Mouse (Mus musculus): ENCODE measurements at regions not wholly inside any gene's neighbourhood (a gene's known extent, or its start where the extent isn't known, plus 50 kb on each side); places are given as distances from the start of the nearest gene placed in this dataset.
A peak's percentile ranks its signal among the peaks of the same experiment; 100 is the strongest.

DNA sequence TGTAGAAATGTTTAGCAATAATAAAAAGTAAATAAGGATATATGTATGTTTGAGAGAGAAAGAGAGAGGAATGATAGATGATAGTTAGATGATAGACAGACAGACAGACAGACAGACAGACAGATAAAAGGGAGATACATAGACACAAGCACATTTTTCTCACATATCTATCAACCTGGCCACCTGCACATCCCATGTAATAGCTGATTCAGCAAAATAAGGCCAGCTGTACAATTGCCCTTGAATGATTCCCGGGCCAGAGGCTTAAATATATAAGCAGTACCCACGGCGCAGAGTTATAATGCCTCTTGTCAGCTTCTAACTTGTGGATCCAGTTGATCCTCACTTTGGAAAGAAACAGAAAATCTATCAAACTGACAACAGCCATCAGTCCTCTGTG lies 178.5 kb downstream of the Tmem114 start:
- Histone ChIP-seq H3K4me1 (replicated peaks; ENCODE audit: control insufficient read depth, insufficient read depth, low read length) (no peaks in the 10 kb centered on the region), H3K9me3 (ENCODE audit: control insufficient read depth, low read length) (no peaks in the 10 kb centered on the region), H3K27me3 (replicated peaks; ENCODE audit: control insufficient read depth, insufficient read depth, low read length) (no peaks in the 10 kb centered on the region), H3K4me2 (ENCODE audit: low read length) (no peak overlapping the region), H3K9ac (ENCODE audit: low read length) (no peak overlapping the region), H3K36me3 (ENCODE audit: control insufficient read depth, insufficient read depth, low read length) (no peaks in the 10 kb centered on the region), H3K4me3 (ENCODE audit: low read depth, low read length) (no peak overlapping the region), H3K27ac (ENCODE audit: low read depth) (no peak overlapping the region)
- DNase-seq (ENCODE audit: low spot score) (no peak), ATAC-seq (replicated peaks; ENCODE audit: low FRiP score, low TSS enrichment, low read depth) (no peak)
- 81% methylated on average over 3 of the region's 3 CpGs for WGBS

- no peaks in the 10 kb centered on the region for H3K9me3 ChIP-seq (ENCODE audit: control insufficient read depth, low read length)
- DNase-seq (ENCODE audit: low spot score) (no peak), ATAC-seq (replicated peaks; ENCODE audit: low FRiP score, low TSS enrichment, low read depth) (no peak)
- no peaks in the 10 kb centered on the region for H3K4me1 ChIP-seq (replicated peaks; ENCODE audit: control insufficient read depth, insufficient read depth, low read length)
- no peak overlapping the region for H3K9ac ChIP-seq (ENCODE audit: low read length)
- 77% methylated on average over 3 of the region's 3 CpGs for WGBS
- H3K36me3 ChIP-seq (ENCODE audit: control insufficient read depth, insufficient read depth, low read length), result no peaks in the 10 kb centered on the region
- no peak overlapping the region for H3K27ac ChIP-seq (ENCODE audit: low read depth)
- no peak overlapping the region for H3K4me2 ChIP-seq (ENCODE audit: low read length)
- H3K4me3 ChIP-seq (ENCODE audit: low read depth, low read length), result no peak overlapping the region
- H3K27me3 ChIP-seq (replicated peaks; ENCODE audit: control insufficient read depth, insufficient read depth, low read length), result no peaks in the 10 kb centered on the region
Observed at GRCm38 (mm10) chr16:8245612-8246011, 179.3 kb downstream of the Tmem114 start.

DNA sequence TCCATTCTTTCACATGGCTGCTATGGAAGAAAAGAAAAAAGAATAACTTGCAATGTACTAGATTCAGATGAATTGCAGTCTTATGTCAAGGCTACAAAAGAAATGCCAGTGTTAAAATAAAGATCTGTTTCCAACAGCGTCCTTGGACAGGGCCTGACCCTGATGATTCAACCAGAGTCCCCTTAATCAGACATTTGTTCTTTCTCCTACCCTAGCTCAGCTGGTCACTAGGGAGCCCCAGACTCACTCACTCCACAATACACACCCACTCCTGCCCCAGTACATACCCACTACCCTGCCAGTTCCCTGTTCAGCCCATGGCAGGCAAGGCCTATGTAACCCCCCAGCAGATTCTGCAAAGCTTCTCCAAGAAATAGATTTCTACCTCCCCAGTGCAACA lies 190.6 kb downstream of the Tmem114 start:
- no peak overlapping the region for H3K4me3 ChIP-seq (ENCODE audit: low read depth, low read length)
- no peaks in the 10 kb centered on the region for H3K27me3 ChIP-seq (replicated peaks; ENCODE audit: control insufficient read depth, insufficient read depth, low read length)
- ATAC-seq (replicated peaks; ENCODE audit: low FRiP score, low TSS enrichment, low read depth) (no peak), DNase-seq (ENCODE audit: low spot score) (no peak)
- no peak overlapping the region for H3K9ac ChIP-seq (ENCODE audit: low read length)
- H3K27ac ChIP-seq (ENCODE audit: low read depth), result no peak overlapping the region
- no peaks in the 10 kb centered on the region for H3K4me1 ChIP-seq (replicated peaks; ENCODE audit: control insufficient read depth, insufficient read depth, low read length)
- no peaks in the 10 kb centered on the region for H3K36me3 ChIP-seq (ENCODE audit: control insufficient read depth, insufficient read depth, low read length)
- WGBS, result 35% methylated on average over 1 of the region's 1 CpGs
- no peak overlapping the region for H3K4me2 ChIP-seq (ENCODE audit: low read length)
- no peaks in the 10 kb centered on the region for H3K9me3 ChIP-seq (ENCODE audit: control insufficient read depth, low read length)

DNA sequence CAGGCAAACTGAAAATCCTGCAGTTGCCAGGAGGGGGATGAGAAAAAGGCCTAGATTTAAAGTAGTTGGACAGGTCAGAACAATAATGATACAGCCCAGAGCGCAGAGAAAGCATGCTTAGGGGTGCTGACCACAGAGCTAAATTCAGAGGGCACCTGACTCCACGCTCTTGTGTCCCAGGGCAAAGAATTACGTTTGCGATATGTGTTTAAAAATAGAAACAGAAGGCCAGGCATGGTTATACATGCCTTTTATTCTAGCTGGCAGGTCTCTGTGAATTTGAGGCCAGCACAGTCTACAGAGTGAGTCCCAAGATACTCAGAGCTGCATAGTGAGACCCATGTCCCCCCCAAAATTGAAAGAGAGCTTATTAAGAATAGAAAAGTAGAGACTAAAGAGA lies 192.9 kb downstream of the Tmem114 start:
- Histone ChIP-seq H3K9me3 (ENCODE audit: control insufficient read depth, low read length) (no peaks in the 10 kb centered on the region), H3K4me2 (ENCODE audit: low read length) (no peak overlapping the region), H3K4me1 (replicated peaks; ENCODE audit: control insufficient read depth, insufficient read depth, low read length) (0 out of 2 replicates have a peak, but pooled peaks cover 4% of the 10 kb centered on the region), H3K27ac (ENCODE audit: low read depth) (no peak overlapping the region), H3K36me3 (ENCODE audit: control insufficient read depth, insufficient read depth, low read length) (no peaks in the 10 kb centered on the region), H3K9ac (ENCODE audit: low read length) (no peak overlapping the region), H3K4me3 (ENCODE audit: low read depth, low read length) (no peak overlapping the region), H3K27me3 (replicated peaks; ENCODE audit: control insufficient read depth, insufficient read depth, low read length) (no peaks in the 10 kb centered on the region)
- ATAC-seq (replicated peaks; ENCODE audit: low FRiP score, low TSS enrichment, low read depth) (no peak), DNase-seq (ENCODE audit: low spot score) (no peak)
- 62% methylated on average over 4 of the region's 4 CpGs for WGBS

GRCm38 (mm10) chr16:8223625-8224300 lies 201.2 kb downstream of the Tmem114 start:
- ATAC-seq (replicated peaks; ENCODE audit: low FRiP score, low TSS enrichment, low read depth) (no peak), DNase-seq (ENCODE audit: low spot score) (no peak)
- no peak overlapping the region for H3K4me2 ChIP-seq (ENCODE audit: low read length)
- WGBS, result 25% methylated on average over 10 of the region's 10 CpGs
- 0 out of 2 replicates have a peak, but pooled peaks cover 2% of the 10 kb centered on the region for H3K4me1 ChIP-seq (replicated peaks; ENCODE audit: control insufficient read depth, insufficient read depth, low read length)
- no peak overlapping the region for H3K9ac ChIP-seq (ENCODE audit: low read length)
- no peak overlapping the region for H3K4me3 ChIP-seq (ENCODE audit: low read depth, low read length)
- H3K27me3 ChIP-seq (replicated peaks; ENCODE audit: control insufficient read depth, insufficient read depth, low read length), result no peaks in the 10 kb centered on the region
- H3K9me3 ChIP-seq (ENCODE audit: control insufficient read depth, low read length), result no peaks in the 10 kb centered on the region
- no peaks in the 10 kb centered on the region for H3K36me3 ChIP-seq (ENCODE audit: control insufficient read depth, insufficient read depth, low read length)
- H3K27ac ChIP-seq (ENCODE audit: low read depth), result no peak overlapping the region

DNA sequence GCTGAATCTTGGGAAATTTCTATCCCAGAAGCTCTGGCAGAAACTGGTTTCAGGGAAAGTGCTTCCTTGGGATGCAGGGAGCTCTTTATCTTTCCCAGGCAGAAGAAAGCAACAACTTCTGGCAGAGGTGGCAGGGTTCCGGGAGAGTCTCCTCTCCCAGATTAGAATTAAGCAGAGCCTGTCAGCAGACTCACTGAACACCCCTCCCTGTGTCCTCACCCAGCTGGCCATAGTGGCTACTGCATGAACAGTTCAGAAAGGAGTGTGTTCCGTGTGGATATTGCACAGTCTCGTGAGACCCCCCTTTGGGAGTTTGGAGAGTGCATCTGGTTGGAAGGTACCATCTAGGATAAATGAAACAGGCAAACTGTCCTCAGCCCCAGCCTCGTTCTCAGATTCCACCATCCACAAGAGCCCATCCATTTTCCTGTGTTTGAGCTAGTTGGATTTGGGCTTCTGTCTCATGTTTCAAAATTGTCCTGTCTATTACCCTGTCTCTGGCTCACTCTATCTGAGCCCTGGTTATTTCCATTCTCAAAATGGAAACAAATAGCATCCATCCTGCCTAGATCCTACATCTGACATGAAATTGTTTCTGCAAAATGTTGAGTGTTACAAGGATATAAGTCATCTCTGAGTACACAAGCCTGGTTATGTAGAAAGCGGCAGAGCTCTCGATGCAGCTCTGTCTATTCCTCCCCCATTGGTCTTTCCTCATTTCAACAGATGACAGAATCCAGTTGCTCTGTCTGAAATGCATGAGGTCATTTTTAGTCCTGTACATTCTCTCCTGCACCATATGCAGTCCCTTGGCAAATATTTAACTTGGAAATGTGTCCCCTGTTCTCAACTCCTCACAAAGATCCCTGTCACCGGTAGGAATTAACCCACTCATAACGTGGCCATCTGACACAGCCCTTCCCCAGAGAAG lies 216.4 kb downstream of the Tmem114 start:
- Histone ChIP-seq H3K27ac (ENCODE audit: low read depth) (peak overlapping the region; percentile 35; the same call in 1 of the 2 replicates), H3K9me3 (ENCODE audit: control insufficient read depth, low read length) (no peaks in the 10 kb centered on the region), H3K4me1 (replicated peaks; ENCODE audit: control insufficient read depth, insufficient read depth, low read length) (no peaks in the 10 kb centered on the region), H3K9ac (ENCODE audit: low read length) (no peak overlapping the region), H3K36me3 (ENCODE audit: control insufficient read depth, insufficient read depth, low read length) (no peaks in the 10 kb centered on the region), H3K4me3 (ENCODE audit: low read depth, low read length) (no peak overlapping the region), H3K4me2 (ENCODE audit: low read length) (no peak overlapping the region), H3K27me3 (replicated peaks; ENCODE audit: control insufficient read depth, insufficient read depth, low read length) (no peaks in the 10 kb centered on the region)
- 34% methylated on average over 8 of the region's 8 CpGs for WGBS
- peak; percentile 54 for DNase-seq (ENCODE audit: low spot score)
- ATAC-seq (replicated peaks; ENCODE audit: low FRiP score, low TSS enrichment, low read depth), result peak; percentile 81

DNA sequence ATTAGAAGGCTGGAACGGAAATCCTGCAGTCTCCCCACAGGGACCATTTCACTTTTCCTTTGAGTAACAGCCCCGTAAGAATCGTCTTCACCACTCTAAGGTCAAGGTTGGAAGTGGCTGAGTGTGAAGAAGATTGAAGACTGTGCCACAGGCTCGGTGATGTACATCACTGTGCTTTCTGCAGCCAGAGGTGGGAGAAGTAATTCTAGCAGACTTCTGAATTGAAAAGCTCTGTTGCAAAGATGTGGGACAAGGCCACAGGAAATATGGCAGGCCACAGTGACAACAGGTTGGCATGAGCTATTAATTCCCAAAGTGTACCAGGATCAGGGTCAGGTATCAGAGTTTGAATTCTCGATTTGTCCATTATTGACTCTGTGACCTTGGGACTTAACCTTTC lies 219.9 kb downstream of the Tmem114 start:
- Histone ChIP-seq H3K36me3 (ENCODE audit: control insufficient read depth, insufficient read depth, low read length) (no peaks in the 10 kb centered on the region), H3K27me3 (replicated peaks; ENCODE audit: control insufficient read depth, insufficient read depth, low read length) (no peaks in the 10 kb centered on the region), H3K4me1 (replicated peaks; ENCODE audit: control insufficient read depth, insufficient read depth, low read length) (no peaks in the 10 kb centered on the region), H3K4me3 (ENCODE audit: low read depth, low read length) (no peak overlapping the region), H3K27ac (ENCODE audit: low read depth) (no peak overlapping the region), H3K4me2 (ENCODE audit: low read length) (no peak overlapping the region), H3K9ac (ENCODE audit: low read length) (no peak overlapping the region), H3K9me3 (ENCODE audit: control insufficient read depth, low read length) (no peaks in the 10 kb centered on the region)
- ATAC-seq (replicated peaks; ENCODE audit: low FRiP score, low TSS enrichment, low read depth) (no peak), DNase-seq (ENCODE audit: low spot score) (no peak)
- 69% methylated on average over 5 of the region's 5 CpGs for WGBS

DNA sequence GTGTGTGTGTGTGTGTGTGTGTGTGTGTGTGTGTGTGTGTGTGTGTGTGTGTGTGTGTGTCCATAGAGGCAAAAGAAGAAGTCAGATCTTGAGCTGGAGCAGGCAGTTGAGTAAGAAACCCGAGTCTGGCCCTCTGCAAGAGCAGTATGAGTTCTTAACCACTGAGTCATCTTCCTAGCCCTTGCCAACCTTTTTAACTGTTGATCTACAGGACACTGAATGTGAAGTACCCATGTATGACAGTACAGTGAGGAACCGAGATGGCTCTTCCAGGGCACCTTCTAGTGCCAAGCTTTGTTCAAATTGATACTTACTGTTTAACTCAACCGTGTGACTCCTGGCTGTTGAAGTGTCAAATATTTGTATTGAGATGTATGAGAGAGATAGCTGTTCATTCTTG lies 223.6 kb downstream of the Tmem114 start:
- no peaks in the 10 kb centered on the region for H3K27me3 ChIP-seq (replicated peaks; ENCODE audit: control insufficient read depth, insufficient read depth, low read length)
- H3K4me2 ChIP-seq (ENCODE audit: low read length), result no peak overlapping the region
- H3K27ac ChIP-seq (ENCODE audit: low read depth), result no peak overlapping the region
- H3K9me3 ChIP-seq (ENCODE audit: control insufficient read depth, low read length), result no peaks in the 10 kb centered on the region
- no peaks in the 10 kb centered on the region for H3K4me1 ChIP-seq (replicated peaks; ENCODE audit: control insufficient read depth, insufficient read depth, low read length)
- no peak overlapping the region for H3K4me3 ChIP-seq (ENCODE audit: low read depth, low read length)
- DNase-seq (ENCODE audit: low spot score) (no peak), ATAC-seq (replicated peaks; ENCODE audit: low FRiP score, low TSS enrichment, low read depth) (no peak)
- WGBS, result 72% methylated on average over 3 of the region's 3 CpGs
- H3K9ac ChIP-seq (ENCODE audit: low read length), result no peak overlapping the region
- H3K36me3 ChIP-seq (ENCODE audit: control insufficient read depth, insufficient read depth, low read length), result no peaks in the 10 kb centered on the region
